Mouse (Mus musculus) stomach, embryonic 16.5 days (tissue): ENCODE results near the gene Specc1l. TPM values are rescaled to one million over a fixed set of nuclear protein-coding genes. Genes with fewer than 3 reads are reported as not detected.

Source experiments
- ATAC-seq: fragments of 200-750 bp; cut with Nextera tagmentation; 2 replicates; pipeline ENCODE4 v1.8.0; 2017; ENCODE audit warnings: moderate number of reproducible peaks, moderate TSS enrichment; ENCODE audit not compliant: insufficient read depth, low FRiP score
- H3K27ac ChIP-seq: fragments of 300-500 bp; sonication (generic); 2 replicates; pipeline ENCODE4 v1.5.1; 2014; ENCODE audit warnings: low read length
- H3K27me3 ChIP-seq: fragments of 300-500 bp; sonication (generic); 2 replicates; pipeline ENCODE4 v1.6.1; 2014; ENCODE audit warnings: low read length, control low read depth, mixed read lengths; ENCODE audit not compliant: control insufficient read depth, insufficient read depth
- H3K36me3 ChIP-seq: fragments of 300-500 bp; sonication (generic); 2 replicates; pipeline ENCODE4 v1.6.1; 2014; ENCODE audit warnings: low read length; ENCODE audit not compliant: control insufficient read depth, insufficient read depth
- H3K4me1 ChIP-seq: fragments of 300-500 bp; sonication (generic); 2 replicates; pipeline ENCODE4 v1.6.1; 2014; ENCODE audit warnings: low read length, control low read depth, mixed read lengths; ENCODE audit not compliant: control insufficient read depth, insufficient read depth
- H3K4me2 ChIP-seq: fragments of 300-500 bp; sonication (generic); 2 replicates; pipeline ENCODE4 v1.6.1; 2014; ENCODE audit warnings: low read depth, low read length, mixed read lengths
- H3K4me3 ChIP-seq: fragments of 300-500 bp; sonication (generic); replicated peaks from 2 replicates; pipeline ENCODE4 v1.5.1; 2014; ENCODE audit warnings: mild to moderate bottlenecking, low read length
- H3K9ac ChIP-seq: fragments of 300-500 bp; sonication (generic); 2 replicates; pipeline ENCODE4 v1.6.1; 2014; ENCODE audit warnings: low read length
- H3K9me3 ChIP-seq: fragments of 300-500 bp; sonication (generic); replicated peaks from 2 replicates; pipeline ENCODE4 v1.6.1; 2016; ENCODE audit warnings: low read length, control low read depth; ENCODE audit not compliant: control insufficient read depth
- WGBS: fragments of 180-500 bp; shearing (Covaris S2); extraction: QIAGEN DNeasy Blood & Tissue Kit; methylation state at CpG from one replicate; pipeline ENCODE4 v1.1.7; 2014; 5-methylcytosine and 5-hydroxymethylcytosine counted together
- polyA plus RNA-seq: library from polyadenylated mRNA; unstranded; fragments of >200 nt; fragmentation: Nextera tagmentation; extraction: Ambion mirVana; gene quantifications from 2 replicates; pipeline ENCODE4 v1.2.1, GENCODE M21; 2015

Specc1l gene
- polyA plus RNA-seq, 1 experiment from 2014 or later: 29.5 TPM

DNA sequence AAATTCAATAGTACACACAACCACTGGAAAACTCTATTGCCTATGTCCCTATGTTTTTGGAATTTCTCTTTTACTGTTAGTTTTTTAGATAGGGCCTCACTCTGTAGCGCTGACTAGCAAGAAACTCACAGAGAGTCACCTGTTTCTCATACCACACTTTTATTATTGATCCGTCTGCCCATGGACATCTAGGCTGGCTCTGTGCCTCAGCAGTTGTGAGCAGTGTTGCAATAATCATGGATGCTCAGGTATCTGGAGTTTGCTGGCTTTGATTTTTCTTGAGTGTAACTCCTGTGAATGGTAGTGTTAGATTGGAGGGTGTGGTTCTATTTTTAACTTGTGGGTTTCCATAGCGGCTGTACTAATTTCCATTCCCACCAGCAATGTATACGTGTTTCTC is 143.5 kb downstream of the Specc1l start:
- no peak for ATAC-seq
- H3K36me3 ChIP-seq: no peaks in the 10 kb centered on the region
- H3K9ac ChIP-seq: no peak overlapping the region
- no peak overlapping the region for H3K27ac ChIP-seq
- 63% methylated on average over 4 of the region's 4 CpGs for WGBS
- H3K4me1 ChIP-seq: no peaks in the 10 kb centered on the region
- no peak overlapping the region for H3K4me3 ChIP-seq
- no peaks in the 10 kb centered on the region for H3K27me3 ChIP-seq
- H3K9me3 ChIP-seq: no peaks in the 10 kb centered on the region
- H3K4me2 ChIP-seq: no peak overlapping the region

Other genes with a start within 250 kb of the Specc1l start
- 3.4 and 4.6 TPM in 2 replicates for gene Gnaz, start 244.9 kb upstream of the Specc1l start, polyA plus RNA-seq
- not detected in 2 replicates for gene Rsph14, start 179.5 kb upstream of the Specc1l start, polyA plus RNA-seq
- 7.3 and 8.2 TPM in 2 replicates for gene Rab36, start 175.0 kb upstream of the Specc1l start, polyA plus RNA-seq
- gene Bcr, start 151.5 kb upstream of the Specc1l start, polyA plus RNA-seq: 7.4 and 8.8 TPM in 2 replicates
- 3.0 and 3.5 TPM in 2 replicates for gene Adora2a, start 104.8 kb downstream of the Specc1l start, polyA plus RNA-seq
- 4.3 and 5.8 TPM in 2 replicates for gene Upb1, start 189.0 kb downstream of the Specc1l start, polyA plus RNA-seq